Mouse (Mus musculus) cerebellum, adult 9-11 months (tissue): ENCODE results near the gene Myocd.

Experiments
- DNase-seq: peaks from one replicate; pipeline ENCODE4 v3.0.0; 2022

Gene Myocd

GRCm38 (mm10) chr11:65269851-65270473 lies at the start of gene Myocd:
Gene Myocd, minus strand, starts transcription at chr11:65269989.
- no peak for DNase-seq

GRCm38 (mm10) chr11:65303824-65304223 lies 34.0 kb upstream of the Myocd start:
- DNase-seq = no peak

GRCm38 (mm10) chr11:65294128-65294833 lies 24.5 kb upstream of the Myocd start:
- no peak for DNase-seq

- no peak for DNase-seq
Measured at GRCm38 (mm10) chr11:65292994-65293393, 23.2 kb upstream of the Myocd start.

- DNase-seq = no peak
Measured at GRCm38 (mm10) chr11:65287706-65288105, 17.9 kb upstream of the Myocd start.

- DNase-seq = no peak
Measured at GRCm38 (mm10) chr11:65286211-65286610, 16.4 kb upstream of the Myocd start.

GRCm38 (mm10) chr11:65275441-65275840 lies 5.7 kb upstream of the Myocd start:
- no peak for DNase-seq

- DNase-seq = no peak
Measured at GRCm38 (mm10) chr11:65271000-65271399, 1.2 kb upstream of the Myocd start.

- peak; percentile 14 for DNase-seq
Measured at GRCm38 (mm10) chr11:65268310-65268709, 1.5 kb downstream of the Myocd start.

GRCm38 (mm10) chr11:65263466-65263865 lies 6.3 kb downstream of the Myocd start:
- no peak for DNase-seq

GRCm38 (mm10) chr11:65258997-65259396 lies 10.8 kb downstream of the Myocd start:
- no peak for DNase-seq

- DNase-seq = no peak
Measured at GRCm38 (mm10) chr11:65256143-65256542, 13.6 kb downstream of the Myocd start.

- no peak for DNase-seq
Measured at GRCm38 (mm10) chr11:65255564-65255963, 14.2 kb downstream of the Myocd start.

- DNase-seq = no peak
Measured at GRCm38 (mm10) chr11:65250366-65250765, 19.4 kb downstream of the Myocd start.

- no peak for DNase-seq
Measured at GRCm38 (mm10) chr11:65246301-65247054, 23.3 kb downstream of the Myocd start.

GRCm38 (mm10) chr11:65243593-65243992 lies 26.2 kb downstream of the Myocd start:
- DNase-seq = no peak

GRCm38 (mm10) chr11:65240521-65240920 lies 29.3 kb downstream of the Myocd start:
- DNase-seq = no peak

GRCm38 (mm10) chr11:65237896-65238295 lies 31.9 kb downstream of the Myocd start:
- DNase-seq = no peak

GRCm38 (mm10) chr11:65236907-65237306 lies 32.9 kb downstream of the Myocd start:
- DNase-seq = no peak

- DNase-seq = no peak
Measured at GRCm38 (mm10) chr11:65235374-65235773, 34.4 kb downstream of the Myocd start.

GRCm38 (mm10) chr11:65231771-65232170 lies 38.0 kb downstream of the Myocd start:
- peak; percentile 2 for DNase-seq

GRCm38 (mm10) chr11:65226766-65227165 lies 43.0 kb downstream of the Myocd start:
- DNase-seq = no peak

- DNase-seq = no peak
Measured at GRCm38 (mm10) chr11:65214954-65215629, 54.7 kb downstream of the Myocd start.
